Mouse (Mus musculus) limb, embryonic 11.5 days (tissue): ENCODE measurements around the gene Cct2. TPM values are rescaled to one million over a fixed set of nuclear protein-coding genes. Genes with fewer than 3 reads are reported as not detected.

Source experiments
- ATAC-seq: fragments of 200-750 bp; cut with Nextera tagmentation; 2 replicates; pipeline ENCODE4 v1.8.0; 2017; ENCODE audit warnings: low read depth; ENCODE audit not compliant: insufficient number of reproducible peaks, low FRiP score, low TSS enrichment
- DNase-seq: peaks from one replicate; pipeline ENCODE4 v3.0.0-alpha.2; 2015; ENCODE audit warnings: low spot score
- H3K27ac ChIP-seq: fragments of 300-500 bp; sonication (generic); replicated peaks from 2 replicates; pipeline ENCODE4 v1.5.1; 2014; ENCODE audit warnings: low read depth, mild to moderate bottlenecking, low read length
- H3K27me3 ChIP-seq: fragments of 300-500 bp; sonication (generic); 2 replicates; pipeline ENCODE4 v1.6.1; 2014; ENCODE audit warnings: mild to moderate bottlenecking, low read length, mixed read lengths; ENCODE audit not compliant: control insufficient read depth, insufficient read depth
- H3K36me3 ChIP-seq: fragments of 300-500 bp; sonication (generic); 2 replicates; pipeline ENCODE4 v1.6.1; 2014; ENCODE audit warnings: mild to moderate bottlenecking, low read length, moderate library complexity, mixed read lengths; ENCODE audit not compliant: control insufficient read depth, insufficient read depth
- H3K4me1 ChIP-seq: fragments of 300-500 bp; sonication (generic); 2 replicates; pipeline ENCODE4 v1.6.1; 2014; ENCODE audit warnings: low read length, mixed read lengths; ENCODE audit not compliant: control insufficient read depth, insufficient read depth
- H3K4me2 ChIP-seq: fragments of 300-500 bp; sonication (generic); 2 replicates; pipeline ENCODE4 v1.6.1; 2014; ENCODE audit warnings: low read depth, mild to moderate bottlenecking, moderate library complexity; ENCODE audit not compliant: severe bottlenecking
- H3K4me3 ChIP-seq: fragments of 300-500 bp; sonication (generic); 2 replicates; pipeline ENCODE4 v1.5.1; 2014; ENCODE audit warnings: low read depth, low read length
- H3K9ac ChIP-seq: fragments of 300-500 bp; sonication (generic); 2 replicates; pipeline ENCODE4 v1.6.1; 2014; ENCODE audit warnings: mild to moderate bottlenecking, low read length
- H3K9me3 ChIP-seq: fragments of 300-500 bp; sonication (generic); 2 replicates; pipeline ENCODE4 v1.6.1; 2016; ENCODE audit warnings: low read length; ENCODE audit not compliant: control insufficient read depth
- WGBS: fragments of 180-500 bp; shearing (Covaris S2); extraction: QIAGEN DNeasy Blood & Tissue Kit; methylation state at CpG from one replicate; pipeline ENCODE4 v1.1.7; 2014; 5-methylcytosine and 5-hydroxymethylcytosine counted together
- polyA plus RNA-seq: library from polyadenylated mRNA; unstranded; fragments of >200 nt; fragmentation: Nextera tagmentation; extraction: Ambion mirVana; gene quantifications from 2 replicates; pipeline ENCODE4 v1.2.1, GENCODE M21; 2014

The Cct2 gene
- polyA plus RNA-seq, 1 experiment from 2014 or later = 362 TPM

DNA sequence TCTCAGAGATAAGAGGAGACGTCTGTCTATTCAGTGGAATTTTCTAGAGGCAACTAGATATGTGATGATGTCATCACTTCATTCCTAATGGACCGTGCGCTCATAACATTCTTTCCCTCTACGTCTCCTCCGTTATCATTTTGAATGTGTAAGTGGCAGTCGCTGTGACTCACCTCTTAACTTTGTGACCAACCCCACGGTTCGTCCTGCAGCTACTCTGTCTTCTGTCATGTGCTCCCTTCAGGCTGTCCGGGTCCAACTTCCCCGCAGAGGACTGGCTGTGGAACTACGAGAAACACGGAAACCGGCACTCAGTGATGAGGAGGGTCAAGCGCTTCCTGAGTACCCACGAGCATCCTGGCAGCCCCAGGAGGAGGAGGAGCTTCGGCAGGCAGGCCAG is 39.9 kb downstream of the Cct2 start:
- Histone ChIP-seq H3K4me2 (peak overlapping the region; percentile 24), H3K36me3 (no peaks in the 10 kb centered on the region), H3K9me3 (no peaks in the 10 kb centered on the region), H3K27ac (no peak overlapping the region), H3K27me3 (no peaks in the 10 kb centered on the region; the same call in 1 of the 2 replicates), H3K9ac (no peak overlapping the region), H3K4me1 (peaks cover 11% of the 10 kb centered on the region; the same call in 1 of the 2 replicates), H3K4me3 (no peak overlapping the region)
- no peak for ATAC-seq
- no peak for DNase-seq
- WGBS = 64% methylated on average over 16 of the region's 16 CpGs

GRCm38 (mm10) chr10:117021020-117021754 is 42.4 kb downstream of the Cct2 start:
- Histone ChIP-seq H3K4me3 (no peak overlapping the region), H3K4me2 (peak overlapping the region; percentile 24; the same call in 1 of the 2 replicates), H3K4me1 (peaks cover 14% of the 10 kb centered on the region; the same call in 1 of the 2 replicates), H3K36me3 (no peaks in the 10 kb centered on the region), H3K9me3 (no peaks in the 10 kb centered on the region), H3K9ac (no peak overlapping the region), H3K27me3 (no peaks in the 10 kb centered on the region; the same call in 1 of the 2 replicates), H3K27ac (no peak overlapping the region)
- peak; percentile 80 for DNase-seq
- WGBS = 11% methylated on average over 21 of the region's 21 CpGs
- peak; percentile 85 for ATAC-seq

- Histone ChIP-seq H3K36me3 (no peaks in the 10 kb centered on the region), H3K4me1 (peaks cover 11% of the 10 kb centered on the region; the same call in 1 of the 2 replicates), H3K27me3 (no peaks in the 10 kb centered on the region), H3K4me2 (no peak overlapping the region), H3K4me3 (no peak overlapping the region), H3K27ac (no peak overlapping the region), H3K9ac (no peak overlapping the region), H3K9me3 (no peaks in the 10 kb centered on the region)
- ATAC-seq = no peak
- 61% methylated on average over 7 of the region's 7 CpGs for WGBS
- DNase-seq = no peak
These were observed 45.3 kb downstream of the Cct2 start for GRCm38 (mm10) chr10:117018281-117018840.

DNA sequence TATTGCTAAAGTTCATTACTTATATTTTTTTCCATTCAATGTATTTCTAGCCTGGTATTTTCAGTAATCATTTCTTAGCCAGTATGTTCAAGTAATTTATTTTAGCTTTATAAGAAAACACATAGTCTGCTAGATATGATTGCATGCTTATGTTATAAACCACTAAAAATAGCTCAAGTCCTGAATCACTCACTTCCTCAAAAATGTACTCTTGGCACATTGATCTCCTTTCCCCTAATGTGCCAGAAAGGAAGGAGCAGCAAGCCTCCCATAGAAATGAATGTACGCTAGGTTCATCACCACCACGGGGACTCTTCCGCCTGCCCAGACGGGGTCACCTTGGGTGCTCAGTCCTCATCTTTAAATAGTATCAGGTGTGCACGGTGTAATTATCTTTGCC is 49.0 kb downstream of the Cct2 start:
- Histone ChIP-seq H3K4me2 (no peak overlapping the region), H3K9me3 (no peaks in the 10 kb centered on the region), H3K4me1 (peaks cover 3% of the 10 kb centered on the region; the same call in 1 of the 2 replicates), H3K4me3 (no peak overlapping the region), H3K9ac (no peak overlapping the region), H3K36me3 (no peaks in the 10 kb centered on the region), H3K27ac (no peak overlapping the region), H3K27me3 (no peaks in the 10 kb centered on the region)
- 89% methylated on average over 5 of the region's 5 CpGs for whole genome bisulfite sequencing
- DNase-seq (no peak), ATAC-seq (no peak)

DNA sequence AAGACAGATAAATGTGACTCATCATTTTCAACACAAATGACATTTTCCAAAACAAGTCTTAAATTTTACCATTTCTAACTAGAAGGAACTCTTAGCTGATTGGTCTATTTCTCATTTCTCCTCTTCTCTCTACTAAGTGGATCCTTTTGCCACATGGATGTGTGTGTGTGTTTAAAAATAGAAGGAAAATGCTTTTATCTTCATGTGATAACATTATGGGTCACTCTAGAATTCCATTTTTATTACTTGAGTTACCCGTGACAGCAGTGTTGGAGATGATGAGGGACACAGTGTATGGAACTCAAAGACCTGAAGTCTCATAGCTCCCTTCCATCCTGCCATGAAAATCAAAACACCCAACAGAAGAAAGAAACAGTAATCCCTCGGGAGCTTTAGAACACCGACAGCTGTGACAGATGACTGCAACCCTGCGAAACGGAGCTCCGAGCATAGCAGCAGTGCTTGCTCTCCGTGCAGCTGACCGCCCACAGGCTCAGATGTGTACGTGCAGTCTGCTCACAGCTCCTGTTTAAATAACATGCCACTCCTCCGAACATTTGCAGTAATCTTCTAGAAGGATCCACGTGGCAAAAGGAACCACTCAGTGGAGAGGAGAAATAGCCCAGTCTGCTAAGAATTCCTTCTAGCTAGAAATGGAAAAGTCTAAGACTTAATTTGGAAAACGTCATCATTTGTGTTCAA is 49.8 kb downstream of the Cct2 start:
- no peak overlapping the region for H3K4me2 ChIP-seq
- H3K27me3 ChIP-seq = no peaks in the 10 kb centered on the region
- DNase-seq = peak; percentile 48
- no peak overlapping the region for H3K27ac ChIP-seq
- no peak overlapping the region for H3K9ac ChIP-seq
- 0 out of 2 replicates have a peak, but pooled peaks have one; percentile 54 for ATAC-seq
- H3K4me3 ChIP-seq = no peak overlapping the region
- H3K9me3 ChIP-seq = no peaks in the 10 kb centered on the region
- WGBS = 26% methylated on average over 12 of the region's 12 CpGs
- H3K36me3 ChIP-seq = no peaks in the 10 kb centered on the region
- H3K4me1 ChIP-seq = peaks cover 3% of the 10 kb centered on the region; the same call in 1 of the 2 replicates

- Histone ChIP-seq H3K9me3 (no peaks in the 10 kb centered on the region), H3K9ac (no peak overlapping the region), H3K27me3 (no peaks in the 10 kb centered on the region), H3K4me3 (no peak overlapping the region), H3K36me3 (no peaks in the 10 kb centered on the region), H3K27ac (no peak overlapping the region), H3K4me2 (no peak overlapping the region), H3K4me1 (peaks cover under 1% of the 10 kb centered on the region)
- ATAC-seq = no peak
- no peak for DNase-seq
- 52% methylated on average over 8 of the region's 8 CpGs for WGBS
These were observed 52.6 kb downstream of the Cct2 start for GRCm38 (mm10) chr10:117011047-117011446.

DNA sequence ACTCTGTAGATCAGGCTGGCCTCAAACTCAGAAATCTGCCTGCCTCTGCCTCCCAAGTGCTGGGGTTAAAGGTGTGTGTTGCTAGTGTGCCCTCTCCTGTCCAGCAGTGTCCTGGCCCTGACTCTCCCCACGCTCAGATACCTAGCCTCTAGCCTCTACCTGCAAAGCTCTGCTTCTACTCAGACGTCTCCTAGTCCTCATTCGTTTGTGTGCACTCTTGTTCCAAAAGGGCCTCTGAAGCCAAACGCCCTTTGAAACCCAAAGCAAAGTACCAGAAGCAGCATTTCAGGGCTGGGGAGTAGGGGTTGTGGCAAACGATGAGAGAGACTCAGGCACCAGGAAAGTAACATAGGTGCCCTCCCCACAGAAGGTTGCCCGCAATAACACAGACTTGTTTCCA is 53.9 kb downstream of the Cct2 start:
- DNase-seq = no peak
- Histone ChIP-seq H3K4me2 (no peak overlapping the region), H3K9ac (no peak overlapping the region), H3K4me3 (no peak overlapping the region), H3K27ac (no peak overlapping the region), H3K9me3 (no peaks in the 10 kb centered on the region), H3K27me3 (no peaks in the 10 kb centered on the region), H3K4me1 (peaks cover 2% of the 10 kb centered on the region), H3K36me3 (no peaks in the 10 kb centered on the region)
- ATAC-seq = no peak
- 82% methylated on average over 6 of the region's 6 CpGs for WGBS

DNA sequence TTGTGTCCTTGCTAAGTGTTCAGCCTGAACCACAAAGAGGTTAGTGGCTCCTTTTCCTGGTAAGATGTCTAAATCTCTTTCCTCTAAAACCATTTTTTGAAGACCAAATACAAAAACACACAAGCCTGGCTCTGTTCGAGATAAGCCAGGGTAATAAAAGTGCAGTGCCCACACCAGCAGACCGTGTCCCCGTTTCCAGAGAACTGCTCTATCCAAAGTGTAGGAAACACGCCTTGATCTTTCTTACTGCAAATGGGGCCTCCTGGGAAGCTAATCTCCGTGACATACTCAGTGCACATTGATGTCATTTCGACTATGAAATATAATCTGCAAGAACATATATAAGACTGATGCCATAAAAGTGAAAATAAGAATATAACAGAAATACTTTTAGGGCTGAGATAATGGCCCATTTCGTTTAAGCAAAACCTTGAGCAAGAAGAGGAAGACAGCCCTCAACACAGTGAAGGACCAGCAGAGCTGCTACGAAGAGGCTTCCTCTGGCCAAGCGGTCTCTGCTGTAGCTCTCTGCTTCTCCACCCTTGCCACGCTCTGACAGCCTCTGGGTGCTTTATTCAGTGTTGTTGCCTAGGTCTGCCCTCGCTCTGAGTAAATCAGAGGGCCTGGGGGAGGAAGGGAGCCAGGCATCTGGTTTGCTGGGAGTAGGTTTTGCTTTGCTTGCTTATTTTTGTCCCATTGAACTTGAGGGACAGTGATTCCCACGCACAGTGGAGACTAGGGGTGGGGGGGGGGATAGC is 57.7 kb downstream of the Cct2 start:
- no peak for ATAC-seq

More for the DNA sequence above, 57.7 kb downstream of the Cct2 start:
- H3K4me1 ChIP-seq = peaks cover 5% of the 10 kb centered on the region; the same call in 1 of the 2 replicates
- no peaks in the 10 kb centered on the region for H3K27me3 ChIP-seq
- no peak overlapping the region for H3K27ac ChIP-seq
- 58% methylated on average over 12 of the region's 12 CpGs for WGBS
- H3K4me2 ChIP-seq = no peak overlapping the region
- H3K9me3 ChIP-seq = no peaks in the 10 kb centered on the region
- H3K9ac ChIP-seq = no peak overlapping the region
- no peak for DNase-seq
- H3K4me3 ChIP-seq = no peak overlapping the region
- H3K36me3 ChIP-seq = no peaks in the 10 kb centered on the region
